Mouse (Mus musculus): ENCODE data around the gene Rtn3. TPM values are rescaled to one million over a fixed set of nuclear protein-coding genes. Genes with fewer than 3 reads are reported as not detected.

The Rtn3 gene
- polyA plus RNA-seq (2014; fragmentation: Nextera tagmentation; extraction: Ambion mirVana) = 549 and 625 TPM in 2 replicates

DNA sequence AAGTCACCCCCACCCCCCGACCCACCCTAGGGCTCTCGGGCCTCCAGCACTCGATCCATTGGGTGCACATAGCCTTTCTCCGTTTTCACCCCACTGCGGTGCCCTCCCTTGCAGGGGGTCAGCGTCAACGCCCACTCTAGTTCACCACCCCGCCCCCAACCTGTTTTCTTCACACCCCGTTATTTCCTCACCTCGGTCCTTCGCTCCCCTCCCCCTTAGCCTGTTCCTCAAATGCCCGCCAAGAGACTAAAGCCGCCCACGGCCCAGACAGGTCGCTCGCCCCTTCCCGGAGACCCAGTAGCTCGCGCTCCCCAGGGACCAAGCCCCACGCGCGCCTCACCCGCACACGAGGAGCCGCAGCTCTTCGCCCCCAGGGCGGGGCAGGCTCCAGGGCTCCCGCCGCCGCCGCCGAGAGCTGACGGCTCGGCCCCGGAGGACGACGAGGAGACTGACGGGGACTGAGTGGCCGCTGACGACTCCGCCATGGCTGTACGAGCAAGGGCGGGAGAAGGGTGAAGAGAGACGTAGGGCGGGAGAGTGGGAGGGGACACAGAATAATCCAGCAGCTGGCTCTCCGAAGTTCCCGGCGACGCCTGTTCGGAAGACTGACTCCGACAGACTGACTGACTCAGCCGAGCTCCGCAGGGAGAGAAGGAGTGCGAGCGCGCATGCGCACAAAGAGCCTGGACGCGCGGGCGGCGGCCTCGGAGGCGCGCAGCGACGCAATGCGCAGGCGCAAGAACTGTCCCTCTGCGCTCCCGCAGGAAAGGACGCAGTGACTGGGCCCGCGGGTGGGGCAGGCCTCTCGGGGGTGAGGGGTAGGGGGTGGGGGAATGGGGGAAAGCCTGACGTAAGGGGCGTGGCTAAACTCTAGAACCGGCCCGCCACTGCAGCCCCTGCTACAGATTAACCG is at the start of gene Rtn3:
Rtn3 (minus strand) TSS at position 683 of the 913 bp plus-strand sequence.
- ATAC-seq (ENCODE audit: low FRiP score) = peak; percentile 94
- Histone ChIP-seq H3K4me3 (replicated peaks; ENCODE audit: low read length) (peak within 1 kb of the TSS; percentile 81), H3K4me1 (replicated peaks; ENCODE audit: control insufficient read depth, insufficient read depth, low read length) (peaks cover 32% of the 10 kb centered on the region), H3K9ac (peak within 1 kb of the TSS; percentile 95), H3K9me3 (ENCODE audit: control insufficient read depth, low read length) (no peaks in the 10 kb centered on the region), H3K4me2 (replicated peaks) (peak within 1 kb of the TSS; percentile 85), H3K36me3 (replicated peaks; ENCODE audit: control insufficient read depth, insufficient read depth) (no peaks in the 10 kb centered on the region), H3K27me3 (ENCODE audit: control insufficient read depth, insufficient read depth, low read length) (no peaks in the 10 kb centered on the region), H3K27ac (peak within 1 kb of the TSS; percentile 99)
- WGBS = under 1% methylated on average over 79 of the region's 80 CpGs
- peak; percentile 100 for DNase-seq (ENCODE audit: low spot score)

DNA sequence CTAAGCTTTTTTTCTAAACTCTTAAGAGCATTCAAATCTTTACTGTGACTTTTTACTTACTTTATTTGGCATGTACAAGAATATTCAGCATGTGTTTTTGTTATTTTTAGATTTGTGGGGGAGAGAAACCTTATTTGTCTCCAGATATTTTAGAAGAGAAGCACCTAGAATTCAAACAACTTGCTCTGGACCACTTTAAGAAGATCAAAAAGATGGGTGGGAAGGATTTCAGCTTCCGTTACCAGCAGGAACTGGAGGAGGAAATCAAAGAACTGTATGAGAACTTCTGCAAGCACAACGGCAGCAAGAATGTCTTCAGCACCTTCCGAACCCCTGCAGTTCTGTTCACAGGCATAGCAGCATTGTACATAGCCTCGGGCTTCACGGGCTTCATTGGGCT is 48.8 kb upstream of the Rtn3 start:
- no peak overlapping the region for H3K27ac ChIP-seq
- no peaks in the 10 kb centered on the region for H3K4me1 ChIP-seq (replicated peaks; ENCODE audit: control insufficient read depth, insufficient read depth, low read length)
- H3K9me3 ChIP-seq (ENCODE audit: control insufficient read depth, low read length) = no peaks in the 10 kb centered on the region
- 91% methylated on average over 5 of the region's 5 CpGs for WGBS
- ATAC-seq (ENCODE audit: low FRiP score) (no peak), DNase-seq (ENCODE audit: low spot score) (no peak)
- no peak overlapping the region for H3K4me2 ChIP-seq (replicated peaks)
- H3K27me3 ChIP-seq (ENCODE audit: control insufficient read depth, insufficient read depth, low read length) = no peaks in the 10 kb centered on the region
- H3K4me3 ChIP-seq (replicated peaks; ENCODE audit: low read length) = no peak overlapping the region
- no peak overlapping the region for H3K9ac ChIP-seq
- peaks cover 72% of the 10 kb centered on the region for H3K36me3 ChIP-seq (replicated peaks; ENCODE audit: control insufficient read depth, insufficient read depth)

DNA sequence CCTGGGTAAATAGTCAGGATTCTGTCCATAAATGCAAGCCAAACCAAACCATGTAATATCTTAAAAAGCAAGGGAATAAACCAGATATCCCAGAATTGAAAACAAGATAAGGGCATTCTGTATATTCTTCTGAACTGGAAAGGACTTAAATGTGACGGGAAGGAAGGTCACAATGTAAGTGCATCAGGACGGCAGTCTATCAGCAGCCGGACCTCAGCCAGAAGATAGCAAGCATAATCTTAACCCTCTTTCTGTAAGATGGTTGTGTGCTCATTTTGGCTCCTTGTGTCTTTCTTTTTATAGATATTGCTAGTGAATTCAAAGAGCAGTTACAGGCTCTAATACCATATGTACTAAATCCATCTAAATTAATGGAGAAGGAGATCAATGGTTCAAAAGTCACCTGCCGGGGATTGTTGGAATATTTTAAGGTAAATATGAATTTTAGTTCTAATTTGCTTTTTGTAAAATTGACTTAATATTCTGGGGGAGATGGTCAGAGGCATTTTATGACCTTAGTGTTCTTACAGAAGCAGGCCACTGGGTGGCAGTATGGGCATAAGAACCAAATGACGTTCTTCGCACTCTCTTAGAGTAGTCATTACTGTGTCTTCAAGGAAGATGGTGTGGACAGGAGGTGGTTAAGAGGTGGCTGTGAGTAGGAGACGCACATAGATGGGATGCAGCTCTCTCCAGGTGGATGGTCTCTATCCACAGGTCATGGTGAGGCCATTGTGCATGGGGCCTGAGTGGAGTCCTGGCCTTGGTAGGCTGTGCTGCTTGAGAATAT is 45.8 kb upstream of the Rtn3 start:
- Histone ChIP-seq H3K4me1 (replicated peaks; ENCODE audit: control insufficient read depth, insufficient read depth, low read length) (no peaks in the 10 kb centered on the region), H3K27me3 (ENCODE audit: control insufficient read depth, insufficient read depth, low read length) (no peaks in the 10 kb centered on the region), H3K27ac (no peak overlapping the region), H3K4me2 (replicated peaks) (no peak overlapping the region), H3K36me3 (replicated peaks; ENCODE audit: control insufficient read depth, insufficient read depth) (peaks cover 72% of the 10 kb centered on the region), H3K9ac (no peak overlapping the region), H3K4me3 (replicated peaks; ENCODE audit: low read length) (no peak overlapping the region), H3K9me3 (ENCODE audit: control insufficient read depth, low read length) (no peaks in the 10 kb centered on the region)
- peak; percentile 84 for DNase-seq (ENCODE audit: low spot score)
- peak; percentile 70; the same call in 1 of the 2 replicates for ATAC-seq (ENCODE audit: low FRiP score)
- 55% methylated on average over 7 of the region's 7 CpGs for WGBS

DNA sequence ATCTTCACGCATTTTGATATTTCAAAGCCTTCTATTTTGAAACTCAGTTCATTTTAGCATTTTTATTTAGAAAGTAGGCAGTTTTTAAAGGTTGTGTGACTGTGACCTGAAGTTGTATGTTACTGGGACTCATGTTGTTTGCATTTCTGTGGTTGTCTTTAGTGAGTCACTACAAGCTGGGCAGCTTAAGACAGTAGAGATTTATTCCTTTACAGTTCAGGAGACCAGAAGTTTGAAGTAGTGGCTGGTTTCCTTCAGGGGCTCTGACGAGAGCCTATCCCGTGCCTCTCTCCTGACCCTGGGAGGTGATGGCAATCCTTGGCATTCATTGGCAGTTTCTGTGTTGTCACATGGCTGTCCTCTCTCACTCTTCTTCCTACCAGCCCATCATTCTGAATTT is 41.8 kb upstream of the Rtn3 start:
- Histone ChIP-seq H3K9me3 (ENCODE audit: control insufficient read depth, low read length) (no peaks in the 10 kb centered on the region), H3K27me3 (ENCODE audit: control insufficient read depth, insufficient read depth, low read length) (no peaks in the 10 kb centered on the region), H3K4me3 (replicated peaks; ENCODE audit: low read length) (no peak overlapping the region), H3K9ac (no peak overlapping the region), H3K4me1 (replicated peaks; ENCODE audit: control insufficient read depth, insufficient read depth, low read length) (no peaks in the 10 kb centered on the region), H3K36me3 (replicated peaks; ENCODE audit: control insufficient read depth, insufficient read depth) (peaks cover 66% of the 10 kb centered on the region), H3K27ac (no peak overlapping the region), H3K4me2 (replicated peaks) (no peak overlapping the region)
- DNase-seq (ENCODE audit: low spot score) (no peak), ATAC-seq (ENCODE audit: low FRiP score) (no peak)
- WGBS = 79% methylated on average over 3 of the region's 3 CpGs

DNA sequence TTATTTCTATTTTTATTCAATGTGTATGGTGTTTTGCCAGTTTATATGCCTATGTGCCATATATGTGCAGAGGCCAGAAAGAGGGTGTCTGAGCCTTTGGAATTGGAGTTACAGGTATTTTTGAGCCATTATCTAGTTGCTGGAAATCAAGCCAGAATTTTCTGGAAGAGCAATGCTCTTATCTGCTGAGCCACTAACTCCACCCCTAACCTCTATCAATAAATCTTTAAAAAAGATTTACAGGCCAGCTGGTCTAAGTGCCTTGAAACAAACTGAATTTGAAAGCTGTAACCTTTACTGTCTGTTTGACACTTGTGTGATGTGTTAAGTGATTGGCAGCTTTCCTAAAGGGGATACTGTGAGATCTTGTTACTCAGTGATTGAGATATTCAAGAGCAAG is 40.7 kb upstream of the Rtn3 start:
- Histone ChIP-seq H3K36me3 (replicated peaks; ENCODE audit: control insufficient read depth, insufficient read depth) (peaks cover 64% of the 10 kb centered on the region), H3K4me3 (replicated peaks; ENCODE audit: low read length) (no peak overlapping the region), H3K27ac (no peak overlapping the region), H3K4me2 (replicated peaks) (no peak overlapping the region), H3K4me1 (replicated peaks; ENCODE audit: control insufficient read depth, insufficient read depth, low read length) (no peaks in the 10 kb centered on the region), H3K9me3 (ENCODE audit: control insufficient read depth, low read length) (no peaks in the 10 kb centered on the region), H3K27me3 (ENCODE audit: control insufficient read depth, insufficient read depth, low read length) (no peaks in the 10 kb centered on the region), H3K9ac (no peak overlapping the region)
- ATAC-seq (ENCODE audit: low FRiP score) = no peak
- DNase-seq (ENCODE audit: low spot score) = no peak

DNA sequence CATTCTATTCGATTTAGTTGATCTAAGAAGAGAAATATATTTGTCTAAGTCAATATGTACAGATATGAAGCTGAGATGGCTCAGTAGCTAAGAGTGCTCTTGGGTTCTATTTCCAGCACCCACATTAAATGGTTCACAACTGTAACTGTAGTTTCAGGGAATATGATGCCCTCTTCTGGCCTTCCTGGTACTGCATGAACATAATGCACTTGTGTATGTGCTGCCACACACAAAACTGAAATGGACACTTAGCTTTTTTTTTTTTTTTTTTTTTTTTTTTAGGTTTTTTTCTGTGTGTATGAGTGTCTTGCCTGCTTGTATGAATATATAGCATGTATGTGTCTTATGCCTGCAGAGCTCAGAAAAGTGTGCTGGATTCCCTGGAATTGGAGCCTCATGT is 40.2 kb upstream of the Rtn3 start:
- Histone ChIP-seq H3K27ac (no peak overlapping the region), H3K4me2 (replicated peaks) (no peak overlapping the region), H3K9me3 (ENCODE audit: control insufficient read depth, low read length) (no peaks in the 10 kb centered on the region), H3K4me3 (replicated peaks; ENCODE audit: low read length) (no peak overlapping the region), H3K27me3 (ENCODE audit: control insufficient read depth, insufficient read depth, low read length) (no peaks in the 10 kb centered on the region), H3K36me3 (replicated peaks; ENCODE audit: control insufficient read depth, insufficient read depth) (peaks cover 69% of the 10 kb centered on the region), H3K9ac (no peak overlapping the region), H3K4me1 (replicated peaks; ENCODE audit: control insufficient read depth, insufficient read depth, low read length) (no peaks in the 10 kb centered on the region)
- WGBS = 98% methylated on average over 1 of the region's 1 CpGs
- ATAC-seq (ENCODE audit: low FRiP score) = no peak
- no peak for DNase-seq (ENCODE audit: low spot score)

DNA sequence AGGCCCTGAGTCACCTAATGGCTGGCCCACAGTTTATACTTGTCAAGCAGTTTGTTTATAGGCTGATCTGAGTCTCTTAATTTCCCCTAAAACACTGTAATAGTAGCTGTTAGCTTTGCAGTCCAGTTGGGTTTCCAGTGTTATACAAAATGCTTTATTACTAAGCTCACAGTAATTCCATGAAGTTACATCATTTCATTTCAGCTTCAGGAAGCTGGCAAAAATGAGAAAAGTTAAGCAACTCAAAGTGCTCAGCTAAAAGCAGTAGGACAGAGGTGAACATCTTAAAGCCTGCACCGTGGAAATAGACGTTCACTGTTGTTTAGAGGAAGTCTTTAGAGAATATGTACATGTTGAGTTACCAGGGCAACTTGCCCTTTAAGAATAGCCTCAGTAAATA is 39.8 kb upstream of the Rtn3 start:
- no peak overlapping the region for H3K27ac ChIP-seq
- ATAC-seq (ENCODE audit: low FRiP score) (no peak), DNase-seq (ENCODE audit: low spot score) (no peak)
- H3K36me3 ChIP-seq (replicated peaks; ENCODE audit: control insufficient read depth, insufficient read depth) = peaks cover 70% of the 10 kb centered on the region
- no peak overlapping the region for H3K9ac ChIP-seq
- no peak overlapping the region for H3K4me3 ChIP-seq (replicated peaks; ENCODE audit: low read length)
- 97% methylated on average over 2 of the region's 2 CpGs for whole genome bisulfite sequencing
- no peaks in the 10 kb centered on the region for H3K27me3 ChIP-seq (ENCODE audit: control insufficient read depth, insufficient read depth, low read length)
- H3K4me1 ChIP-seq (replicated peaks; ENCODE audit: control insufficient read depth, insufficient read depth, low read length) = no peaks in the 10 kb centered on the region
- H3K9me3 ChIP-seq (ENCODE audit: control insufficient read depth, low read length) = no peaks in the 10 kb centered on the region
- H3K4me2 ChIP-seq (replicated peaks) = no peak overlapping the region

DNA sequence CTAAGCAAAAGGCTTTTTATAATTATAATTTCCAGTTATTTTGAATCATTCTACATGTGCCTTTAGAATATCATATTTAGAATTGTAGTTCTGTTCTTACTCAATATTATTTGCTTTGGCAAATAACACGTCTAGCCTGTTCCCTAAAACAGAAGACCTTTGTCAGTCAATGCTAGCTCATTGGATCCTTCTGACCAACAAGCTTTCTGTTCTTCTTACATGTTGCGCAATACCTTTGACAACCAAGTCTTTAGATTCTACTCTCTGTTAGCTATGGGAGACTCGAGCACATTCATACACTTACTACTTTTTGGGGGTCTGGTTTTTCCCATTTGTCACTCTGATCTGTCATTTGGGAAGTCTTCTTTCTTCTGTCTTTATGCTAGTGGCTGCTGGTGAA is 38.5 kb upstream of the Rtn3 start:
- Histone ChIP-seq H3K4me2 (replicated peaks) (no peak overlapping the region), H3K27ac (no peak overlapping the region), H3K9ac (no peak overlapping the region), H3K27me3 (ENCODE audit: control insufficient read depth, insufficient read depth, low read length) (no peaks in the 10 kb centered on the region), H3K4me3 (replicated peaks; ENCODE audit: low read length) (no peak overlapping the region), H3K4me1 (replicated peaks; ENCODE audit: control insufficient read depth, insufficient read depth, low read length) (no peaks in the 10 kb centered on the region), H3K9me3 (ENCODE audit: control insufficient read depth, low read length) (no peaks in the 10 kb centered on the region), H3K36me3 (replicated peaks; ENCODE audit: control insufficient read depth, insufficient read depth) (peaks cover 68% of the 10 kb centered on the region)
- 93% methylated on average over 3 of the region's 3 CpGs for WGBS
- no peak for DNase-seq (ENCODE audit: low spot score)
- no peak for ATAC-seq (ENCODE audit: low FRiP score)

DNA sequence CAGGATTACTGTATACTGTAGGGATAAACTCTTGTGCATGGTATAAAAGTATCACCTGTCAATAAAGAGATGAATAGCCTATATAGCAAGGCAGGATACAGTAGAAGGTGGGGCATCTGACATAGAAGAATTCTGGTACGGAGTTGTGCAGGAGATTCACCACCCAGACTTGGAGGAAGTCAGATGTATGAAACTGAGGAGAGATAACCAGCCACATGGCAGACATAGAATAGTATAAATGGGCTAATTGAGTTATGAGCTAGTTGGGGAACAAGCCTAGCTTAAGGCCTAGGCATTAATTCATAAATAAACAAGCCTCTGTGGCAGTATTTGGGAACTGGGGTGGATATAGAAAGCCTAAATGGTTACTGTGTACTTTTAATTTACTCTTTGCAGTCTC is 33.4 kb upstream of the Rtn3 start:
- peaks cover 25% of the 10 kb centered on the region for H3K36me3 ChIP-seq (replicated peaks; ENCODE audit: control insufficient read depth, insufficient read depth)
- no peaks in the 10 kb centered on the region for H3K4me1 ChIP-seq (replicated peaks; ENCODE audit: control insufficient read depth, insufficient read depth, low read length)
- H3K27ac ChIP-seq = no peak overlapping the region
- H3K9me3 ChIP-seq (ENCODE audit: control insufficient read depth, low read length) = no peaks in the 10 kb centered on the region
- H3K27me3 ChIP-seq (ENCODE audit: control insufficient read depth, insufficient read depth, low read length) = no peaks in the 10 kb centered on the region
- WGBS = 91% methylated on average over 1 of the region's 1 CpGs
- DNase-seq (ENCODE audit: low spot score) (no peak), ATAC-seq (ENCODE audit: low FRiP score) (no peak)
- no peak overlapping the region for H3K4me2 ChIP-seq (replicated peaks)
- no peak overlapping the region for H3K4me3 ChIP-seq (replicated peaks; ENCODE audit: low read length)
- no peak overlapping the region for H3K9ac ChIP-seq

Measured in hindbrain, embryonic 14.5 days (tissue).